In genomic region chr4:58518215-58518988, GRCm38 (mm10) we compare ENCODE assay signal across 15 mouse cellular contexts. TPM values are rescaled to one million over a fixed set of nuclear protein-coding genes. Genes with fewer than 3 reads are reported as not detected.
DNase-seq lines count a peak whose midpoint lies in the region; ATAC-seq and TF ChIP-seq lines count a peak whose summit lies in the region.
"Had no signal": no experiment of that assay in that cellular context is flagged by ENCODE, and none has a peak within 500 bp of the region (broad histone marks: within the 10 kb centered on the region; RNA-seq: fewer than 3 reads in every experiment).

No protein-coding gene starts in this region.

- no peak overlapping the region for H3K4me2 ChIP-seq in hindbrain, embryonic 11.5 days (replicated peaks; ENCODE audit: low read depth, low read length)
- no peak overlapping the region for H3K4me2 ChIP-seq in hindbrain, embryonic 13.5 days
- H3K4me2 ChIP-seq in intestine, embryonic 14.5 days (ENCODE audit: low read length): no peak overlapping the region
- H3K4me2 ChIP-seq: forebrain, embryonic 13.5 days; heart, embryonic 15.5 days; liver, embryonic 15.5 days; stomach, embryonic 15.5 days had no signal

- H3K9ac ChIP-seq in hindbrain, embryonic 11.5 days (ENCODE audit: low read depth, low read length): no peak overlapping the region
- H3K9ac ChIP-seq in hindbrain, embryonic 13.5 days: no peak overlapping the region
- no peak overlapping the region for H3K9ac ChIP-seq in intestine, embryonic 14.5 days (ENCODE audit: low read length)
- H3K9ac ChIP-seq: forebrain, embryonic 13.5 days; heart, embryonic 15.5 days; liver, embryonic 15.5 days; stomach, embryonic 15.5 days had no signal

- H3K36me3 ChIP-seq in hindbrain, embryonic 11.5 days (ENCODE audit: control insufficient read depth, insufficient read depth, low read length): no peaks in the 10 kb centered on the region
- no peaks in the 10 kb centered on the region for H3K36me3 ChIP-seq in hindbrain, embryonic 13.5 days
- no peaks in the 10 kb centered on the region for H3K36me3 ChIP-seq in intestine, embryonic 14.5 days (ENCODE audit: control insufficient read depth, insufficient read depth, low read length)
- 0 out of 2 replicates have a peak, but pooled peaks cover 2% of the 10 kb centered on the region for H3K36me3 ChIP-seq in small intestine, adult 2 months (ENCODE audit: control insufficient read depth, insufficient read depth, low read length)
- H3K36me3 ChIP-seq: heart, embryonic 15.5 days; liver, embryonic 15.5 days; stomach, embryonic 15.5 days had no signal

- TF ChIP-seq POLR2A in small intestine, adult 2 months (IDR thresholded peaks at IDR 0.05; ENCODE audit: low read depth, low read length): no peak

- no peaks in the 10 kb centered on the region for H3K4me1 ChIP-seq in hindbrain, embryonic 11.5 days (replicated peaks; ENCODE audit: control insufficient read depth, insufficient read depth, low read length)
- H3K4me1 ChIP-seq in hindbrain, embryonic 13.5 days (replicated peaks): no peaks in the 10 kb centered on the region
- peaks cover 16% of the 10 kb centered on the region; the same call in 1 of the 2 replicates for H3K4me1 ChIP-seq in intestine, embryonic 14.5 days (replicated peaks; ENCODE audit: control insufficient read depth, insufficient read depth, low read length)
- peaks cover 6% of the 10 kb centered on the region; the same call in 1 of the 2 replicates for H3K4me1 ChIP-seq in small intestine, adult 2 months (ENCODE audit: control insufficient read depth, insufficient read depth, insufficient read length, low read length)
- H3K4me1 ChIP-seq: forebrain, embryonic 13.5 days; liver, embryonic 15.5 days had no signal

- no peaks in the 10 kb centered on the region for H3K9me3 ChIP-seq in hindbrain, embryonic 11.5 days (ENCODE audit: control insufficient read depth, low read length)
- H3K9me3 ChIP-seq in hindbrain, embryonic 13.5 days: no peaks in the 10 kb centered on the region
- no peaks in the 10 kb centered on the region for H3K9me3 ChIP-seq in intestine, embryonic 14.5 days (ENCODE audit: control insufficient read depth, low read length)
- H3K9me3 ChIP-seq: forebrain, embryonic 13.5 days; heart, embryonic 15.5 days; liver, embryonic 15.5 days; stomach, embryonic 15.5 days had no signal

- TF ChIP-seq CTCF in small intestine, adult 2 months (IDR thresholded peaks at IDR 0.05; ENCODE audit: extremely low read depth, insufficient read length, insufficient replicate concordance, low read depth, low read length): no peak

- no peaks in the 10 kb centered on the region for H3K27me3 ChIP-seq in hindbrain, embryonic 11.5 days (ENCODE audit: control insufficient read depth, insufficient read depth, low read length)
- H3K27me3 ChIP-seq in hindbrain, embryonic 13.5 days: no peaks in the 10 kb centered on the region
- H3K27me3 ChIP-seq in intestine, embryonic 14.5 days (replicated peaks; ENCODE audit: control insufficient read depth, insufficient read depth, low read length): no peaks in the 10 kb centered on the region
- no peaks in the 10 kb centered on the region for H3K27me3 ChIP-seq in small intestine, adult 2 months (ENCODE audit: control insufficient read depth, insufficient read depth, low read length)
- H3K27me3 ChIP-seq: forebrain, embryonic 13.5 days; heart, embryonic 15.5 days; liver, embryonic 15.5 days; stomach, embryonic 15.5 days had no signal

- no peak overlapping the region for H3K27ac ChIP-seq in hindbrain, embryonic 11.5 days (ENCODE audit: low read depth, low read length)
- no peak overlapping the region for H3K27ac ChIP-seq in hindbrain, embryonic 13.5 days
- H3K27ac ChIP-seq in intestine, embryonic 14.5 days (ENCODE audit: low read depth): no peak overlapping the region
- H3K27ac ChIP-seq in small intestine, adult 2 months (ENCODE audit: insufficient read depth, low read depth, low read length): 0 out of 2 replicates have a peak overlapping the region, but pooled peaks have one; percentile 9
- H3K27ac ChIP-seq: forebrain, embryonic 13.5 days; heart, embryonic 15.5 days; left cerebral cortex, adult 2 months; liver, embryonic 15.5 days; stomach, embryonic 15.5 days had no signal

- peak; percentile 19 for DNase-seq in hindbrain, embryonic 11.5 days (ENCODE audit: low spot score)
- peak; percentile 74 for DNase-seq in embryo, embryonic 11 days
- peak; percentile 43 for DNase-seq in intestine, embryonic 14.5 days (ENCODE audit: low spot score)
- DNase-seq in cerebellum, postnatal 4 days (ENCODE audit: low spot score in 2 of 2): no peak
- DNase-seq in right cerebral cortex, postnatal 4 days: no peak
- DNase-seq: gastrocnemius, postnatal 10 days; kidney, postnatal 14 days; thymus, postnatal 4 days had no signal

- no peak overlapping the region for H3K4me3 ChIP-seq in hindbrain, embryonic 11.5 days (ENCODE audit: low read depth, low read length)
- no peak overlapping the region for H3K4me3 ChIP-seq in hindbrain, embryonic 13.5 days
- H3K4me3 ChIP-seq in intestine, embryonic 14.5 days (ENCODE audit: low read depth, low read length): no peak overlapping the region
- no peak overlapping the region for H3K4me3 ChIP-seq in small intestine, adult 2 months (ENCODE audit: low read depth, low read length)
- H3K4me3 ChIP-seq: forebrain, embryonic 13.5 days; heart, embryonic 15.5 days; left cerebral cortex, adult 2 months; liver, embryonic 15.5 days; stomach, embryonic 15.5 days had no signal

- no peak for ATAC-seq in hindbrain, embryonic 11.5 days (ENCODE audit: low FRiP score)
- ATAC-seq in hindbrain, embryonic 13.5 days (ENCODE audit: low FRiP score): no peak
- no peak for ATAC-seq in intestine, embryonic 14.5 days (replicated peaks; ENCODE audit: low FRiP score, low TSS enrichment, low read depth)
- ATAC-seq: forebrain, embryonic 13.5 days had no signal

- 40% methylated on average over 9 of the region's 9 CpGs for WGBS in hindbrain, embryonic 11.5 days
- 51% methylated on average over 9 of the region's 9 CpGs for whole genome bisulfite sequencing in hindbrain, embryonic 13.5 days
- 50% methylated on average over 9 of the region's 9 CpGs for WGBS in intestine, embryonic 14.5 days
- 57% methylated on average over 9 of the region's 9 CpGs for WGBS in small intestine, adult 2 months

RNA-seq across cellular contexts. Expression of gene Lpar1, which starts 35.3 kb away (rescaled TPM):
- 51.9 and 59.1 TPM in 2 replicates for polyA plus RNA-seq in hindbrain, embryonic 11.5 days (2014; fragmentation: Nextera tagmentation; extraction: Ambion mirVana)
- 16.4 and 18.6 TPM in 2 replicates for polyA plus RNA-seq in hindbrain, embryonic 13.5 days (2015; fragmentation: Nextera tagmentation; extraction: Ambion mirVana)
- polyA plus RNA-seq in intestine, embryonic 14.5 days (2014; fragmentation: Nextera tagmentation; extraction: Ambion mirVana): 57.0 and 66.2 TPM in 2 replicates
- polyA plus RNA-seq in small intestine, adult 2 months (2012; rRNA removed): 32.1 and 47.0 TPM in 2 replicates

Comparison
In these comparisons a context has a peak if more than half of its experiments do, and no peak if none do; other contexts are left out.
1. DNase-seq: peak in hindbrain, embryonic 11.5 days (single experiment), embryo, embryonic 11 days (single experiment) and intestine, embryonic 14.5 days (single experiment); none in cerebellum, postnatal 4 days (0 of 2) and right cerebral cortex, postnatal 4 days (single experiment).